In the genomic region with DNA sequence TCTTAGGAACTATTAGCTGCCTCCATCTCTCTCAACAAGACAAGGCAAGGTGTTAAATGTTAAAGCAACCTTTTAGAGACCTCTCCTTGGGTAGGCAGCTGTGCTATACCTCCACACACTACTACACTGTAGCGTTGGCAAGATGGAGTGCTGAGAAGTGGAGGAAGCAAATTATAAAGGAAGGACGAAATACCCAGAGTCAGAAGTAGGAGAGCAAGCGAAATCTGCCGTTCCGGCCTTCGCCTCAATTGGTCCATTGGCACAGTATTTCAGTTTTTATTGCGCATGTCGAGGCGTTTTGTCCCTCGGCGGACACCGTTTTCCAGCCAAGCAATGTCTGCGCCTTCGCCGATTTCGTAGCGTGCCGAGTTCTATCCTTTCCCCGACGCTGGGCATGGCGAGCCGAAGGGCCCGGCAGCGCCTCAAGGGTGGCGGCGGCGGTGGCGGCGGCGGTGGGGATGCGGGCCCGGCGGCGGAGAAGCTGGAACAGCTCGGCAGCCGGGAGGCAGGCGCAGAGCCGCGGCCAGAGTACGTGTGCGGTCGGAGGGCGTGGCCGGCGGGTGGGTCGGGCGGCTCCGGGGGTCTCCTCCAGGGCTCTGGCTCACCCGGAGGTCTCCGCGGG, we compare ENCODE assay signal across 8 mouse cellular contexts. TPM values are rescaled to one million over a fixed set of nuclear protein-coding genes. Genes with fewer than 3 reads are reported as not detected.
DNase-seq lines count a peak whose midpoint lies in the region; ATAC-seq and TF ChIP-seq lines count a peak whose summit lies in the region.

A gene (plus strand): TSS at position 29 of the 622 bp plus-strand sequence.
A gene (minus strand): TSS at position 530 of the 622 bp plus-strand sequence.

- TF ChIP-seq EP300 in CH12.LX (IDR thresholded peaks at IDR 0.05; ENCODE audit: low read length): no peak
- TF ChIP-seq EP300 in liver, postnatal 0 days (IDR thresholded peaks at IDR 0.05; ENCODE audit: low read depth): no peak

- intact Hi-C loops in heart, postnatal 10 days (cut with DNase I): no loop called here

- peaks cover 18 to 47% of the 10 kb centered on the region in 2 experiments for H3K36me3 ChIP-seq in CH12.LX (replicated peaks in 1 of 2; ENCODE audit: control insufficient read depth in 1 of 2, insufficient read depth in 1 of 2, low read length in 1 of 2)
- peaks cover 25% of the 10 kb centered on the region for H3K36me3 ChIP-seq in forebrain, embryonic 13.5 days (ENCODE audit: poor library complexity, severe bottlenecking)
- H3K36me3 ChIP-seq in liver, postnatal 0 days (replicated peaks; ENCODE audit: insufficient read depth, low read length): peaks cover 18% of the 10 kb centered on the region
- no peaks in the 10 kb centered on the region for H3K36me3 ChIP-seq in neural tube, embryonic 14.5 days (ENCODE audit: control insufficient read depth, insufficient read depth, low read length)

- WGBS in forebrain, embryonic 13.5 days: 0% methylated on average over 33 of the region's 51 CpGs
- under 1% methylated on average over 47 of the region's 51 CpGs for WGBS in large intestine, adult 2 months
- WGBS in liver, postnatal 0 days (ENCODE audit: insufficient replicate concordance): 5% methylated on average over 49 of the region's 51 CpGs
- WGBS in neural tube, embryonic 14.5 days: under 1% methylated on average over 47 of the region's 51 CpGs

- peak within 1 kb of the TSS; percentile 76 to 89 (median 80) for H3K4me3 ChIP-seq in CH12.LX (replicated peaks in 1 of 3; ENCODE audit: low read depth in 2 of 3, low read length in 2 of 3, poor library complexity in 1 of 3)
- peak within 1 kb of the TSS; percentile 97 for H3K4me3 ChIP-seq in forebrain, embryonic 13.5 days
- H3K4me3 ChIP-seq in liver, postnatal 0 days (ENCODE audit: low read depth, low read length): peak within 1 kb of the TSS; percentile 87
- H3K4me3 ChIP-seq in neural tube, embryonic 14.5 days (ENCODE audit: low read depth, low read length): peak within 1 kb of the TSS; percentile 48

- peak; percentile 85 for DNase-seq in CH12.LX (ENCODE audit: extremely low read depth)
- DNase-seq in c-Kit-positive CD71-positive TER-119-positive erythroid progenitor cells, embryonic 14.5 days (ENCODE audit: low spot score): peak; percentile 82
- DNase-seq in heart, postnatal 10 days: peak; percentile 93
- DNase-seq in large intestine, adult 2 months (ENCODE audit: low read depth, low spot score): peak; percentile 53
- peak; percentile 89 for DNase-seq in liver, postnatal 0 days
- peak; percentile 94 for DNase-seq in testis, postnatal 10 days (ENCODE audit: low spot score)

- peak; percentile 89 for ATAC-seq in forebrain, embryonic 13.5 days
- ATAC-seq in liver, postnatal 0 days: peak; percentile 76
- ATAC-seq in neural tube, embryonic 14.5 days (ENCODE audit: low read depth): peak; percentile 80

- dilution Hi-C loops in CH12.LX (cut with MboI; ENCODE audit: extremely low pct_ligation_motif_present, extremely low pct_unique_long_range_greater_than_20kb, low sequenced_read_pairs): no loop called here

- no peaks in the 10 kb centered on the region for H3K27me3 ChIP-seq in CH12.LX (replicated peaks)
- H3K27me3 ChIP-seq in forebrain, embryonic 13.5 days: no peaks in the 10 kb centered on the region
- no peaks in the 10 kb centered on the region for H3K27me3 ChIP-seq in liver, postnatal 0 days (ENCODE audit: insufficient read depth, low read length)
- no peaks in the 10 kb centered on the region for H3K27me3 ChIP-seq in neural tube, embryonic 14.5 days (ENCODE audit: control insufficient read depth, insufficient read depth, low read length)

- peak within 1 kb of the TSS; percentile 83 for H3K27ac ChIP-seq in CH12.LX (ENCODE audit: insufficient read depth, low read depth)
- H3K27ac ChIP-seq in forebrain, embryonic 13.5 days: peak within 1 kb of the TSS; percentile 77
- peak within 1 kb of the TSS; percentile 16 for H3K27ac ChIP-seq in liver, postnatal 0 days (ENCODE audit: low read depth)
- peak within 1 kb of the TSS; percentile 66 for H3K27ac ChIP-seq in neural tube, embryonic 14.5 days (ENCODE audit: low read depth, low read length)

- H3K9ac ChIP-seq in CH12.LX (ENCODE audit: insufficient read depth, low read depth): peak within 1 kb of the TSS; percentile 95
- H3K9ac ChIP-seq in forebrain, embryonic 13.5 days: peak within 1 kb of the TSS; percentile 92
- H3K9ac ChIP-seq in liver, postnatal 0 days (replicated peaks): peak within 1 kb of the TSS; percentile 90
- H3K9ac ChIP-seq in neural tube, embryonic 14.5 days (replicated peaks; ENCODE audit: low read depth, low read length): peak within 1 kb of the TSS; percentile 62

- peaks cover 4% of the 10 kb centered on the region for H3K79me2 ChIP-seq in CH12.LX (replicated peaks; ENCODE audit: control insufficient read depth, extremely low read depth, insufficient read depth, poor library complexity, severe bottlenecking)

- in situ Hi-C loops in CH12.LX (cut with MboI; ENCODE audit: low pct_ligation_motif_present, low pct_unique_long_range_greater_than_20kb, low sequenced_read_pairs): no loop called here

- TF ChIP-seq POLR2A in CH12.LX (IDR thresholded peaks at IDR 0.05; ENCODE audit: low read depth, low read length): peak; percentile 59

- H3K4me1 ChIP-seq in CH12.LX (ENCODE audit: control insufficient read depth in 1 of 2, insufficient read depth in 2 of 2): peaks cover 3 to 14% of the 10 kb centered on the region in 2 experiments; a peak in 3 of 4 replicates
- peaks cover 24% of the 10 kb centered on the region for H3K4me1 ChIP-seq in forebrain, embryonic 13.5 days
- H3K4me1 ChIP-seq in liver, postnatal 0 days (ENCODE audit: insufficient read depth): peaks cover 15% of the 10 kb centered on the region
- H3K4me1 ChIP-seq in neural tube, embryonic 14.5 days (ENCODE audit: control insufficient read depth, insufficient read depth, low read length): peaks cover 11% of the 10 kb centered on the region; the same call in 1 of the 2 replicates

- no peaks in the 10 kb centered on the region for H3K9me3 ChIP-seq in CH12.LX (replicated peaks; ENCODE audit: low read length)
- H3K9me3 ChIP-seq in forebrain, embryonic 13.5 days (replicated peaks): no peaks in the 10 kb centered on the region
- no peaks in the 10 kb centered on the region for H3K9me3 ChIP-seq in liver, postnatal 0 days (ENCODE audit: low read length)
- no peaks in the 10 kb centered on the region for H3K9me3 ChIP-seq in neural tube, embryonic 14.5 days (ENCODE audit: control insufficient read depth, low read length)

- TF ChIP-seq RAD21 in CH12.LX (IDR thresholded peaks at IDR 0.05; ENCODE audit: low read depth, low read length): no peak

- no peak for TF ChIP-seq CTCF in CH12.LX (conservative IDR thresholded peaks at IDR 0.05 in 1 of 2, IDR thresholded peaks at IDR 0.05 in 1 of 2; ENCODE audit: low read depth in 2 of 2, low read length in 2 of 2)
- TF ChIP-seq CTCF in liver, postnatal 0 days (IDR thresholded peaks at IDR 0.05; ENCODE audit: low read depth): no peak

- peak within 1 kb of the TSS; percentile 100 for H3K4me2 ChIP-seq in CH12.LX (ENCODE audit: insufficient read depth, low read depth, poor library complexity, severe bottlenecking)
- peak within 1 kb of the TSS; percentile 86 for H3K4me2 ChIP-seq in forebrain, embryonic 13.5 days
- H3K4me2 ChIP-seq in liver, postnatal 0 days (ENCODE audit: low read depth, low read length): peak within 1 kb of the TSS; percentile 99
- H3K4me2 ChIP-seq in neural tube, embryonic 14.5 days (ENCODE audit: low read depth, low read length): peak within 1 kb of the TSS; percentile 70

TF ChIP-seq in CH12.LX, 34 proteins besides CTCF, POLR2A, EP300 and RAD21 (continues in another document):
- TF ChIP-seq PAX5 (IDR thresholded peaks at IDR 0.05; ENCODE audit: low read length) (no peak), IRF4 (IDR thresholded peaks at IDR 0.05; ENCODE audit: low read depth, low read length) (peak; percentile 62), KAT2A (IDR thresholded peaks at IDR 0.05; ENCODE audit: insufficient replicate concordance, low read length) (no peak), ZC3H11A (IDR thresholded peaks at IDR 0.05; ENCODE audit: low read depth, low read length) (no peak), MXI1 (IDR thresholded peaks at IDR 0.05; ENCODE audit: low read depth, low read length) (peak; percentile 56), ETS1 (conservative IDR thresholded peaks at IDR 0.05; ENCODE audit: low read depth, low read length) (no peak), JUN (IDR thresholded peaks at IDR 0.05; ENCODE audit: insufficient read depth, low read depth, low read length) (no peak), CHD1 (IDR thresholded peaks at IDR 0.05; ENCODE audit: low read depth, low read length) (no peak), ZKSCAN1 (IDR thresholded peaks at IDR 0.05; ENCODE audit: borderline replicate concordance, low read depth, low read length) (no peak), MEF2A (IDR thresholded peaks at IDR 0.05; ENCODE audit: borderline replicate concordance, low read depth, low read length) (no peak), POLR2AphosphoS2 (IDR thresholded peaks at IDR 0.05; ENCODE audit: low read depth, low read length) (no peak), MAZ (IDR thresholded peaks at IDR 0.05; ENCODE audit: low read depth, low read length) (no peak), ELF1 (IDR thresholded peaks at IDR 0.05; ENCODE audit: low read depth, low read length) (peak; percentile 44; the same call in 1 of the 2 replicates), SIN3A (IDR thresholded peaks at IDR 0.05; ENCODE audit: low read length) (peak; percentile 62; the same call in 1 of the 2 replicates), ZNF384 (IDR thresholded peaks at IDR 0.05; ENCODE audit: low read depth, low read length) (no peak)

RNA-seq across cellular contexts. Expression of the first gene that starts in this region (rescaled TPM):
- 24.4 and 25.7 TPM in 2 replicates for total RNA-seq in CH12.LX (2012; rRNA removed)
- 31.4 and 40.1 TPM in 2 replicates for total RNA-seq in CH12.LX (2014; rRNA removed)
- 31.1 and 39.6 TPM in 2 replicates for polyA plus RNA-seq in CH12.LX (2012; ENCODE audit: insufficient read length, low read depth)
- polyA plus RNA-seq in forebrain, embryonic 13.5 days (2015; fragmentation: Nextera tagmentation; extraction: Ambion mirVana): 33.5 and 38.4 TPM in 2 replicates
- total RNA-seq in heart, postnatal 10 days (2021): 10 to 100 TPM; 10.5 to 16.1 TPM
- 37.3 and 42.3 TPM in 2 replicates for polyA plus RNA-seq in large intestine, adult 2 months (2012; rRNA removed)
- 7.5 and 8.6 TPM in 2 replicates for polyA plus RNA-seq in liver, postnatal 0 days (2015; fragmentation: Nextera tagmentation; extraction: Ambion mirVana)
- 59.8 and 60.3 TPM in 2 replicates for polyA plus RNA-seq in neural tube, embryonic 14.5 days (2014; fragmentation: Nextera tagmentation; extraction: Ambion mirVana)

RNA-seq across cellular contexts. Expression of the second gene that starts in this region (rescaled TPM):
- total RNA-seq in CH12.LX (2012; rRNA removed): 6.3 and 7.7 TPM in 2 replicates
- total RNA-seq in CH12.LX (2014; rRNA removed): 11.3 and 11.7 TPM in 2 replicates
- polyA plus RNA-seq in CH12.LX (2012; ENCODE audit: insufficient read length, low read depth): 9.0 and 9.4 TPM in 2 replicates
- polyA plus RNA-seq in forebrain, embryonic 13.5 days (2015; fragmentation: Nextera tagmentation; extraction: Ambion mirVana): 44.2 and 47.1 TPM in 2 replicates
- 10 to 100 TPM; 12.5 to 13.9 TPM for total RNA-seq in heart, postnatal 10 days (2021)
- polyA plus RNA-seq in large intestine, adult 2 months (2012; rRNA removed): 28.4 and 36.1 TPM in 2 replicates
- 34.6 and 36.2 TPM in 2 replicates for polyA plus RNA-seq in liver, postnatal 0 days (2015; fragmentation: Nextera tagmentation; extraction: Ambion mirVana)
- 64.1 and 66.7 TPM in 2 replicates for polyA plus RNA-seq in neural tube, embryonic 14.5 days (2014; fragmentation: Nextera tagmentation; extraction: Ambion mirVana)

Comparison
In these comparisons a context has a peak if more than half of its experiments do, and no peak if none do; other contexts are left out.
1. Peak in every context shown above with its lines: DNase-seq, ATAC-seq, H3K4me3 ChIP-seq and H3K27ac ChIP-seq.
2. H3K27ac ChIP-seq: peak in every context shown above with its lines; median percentile 83 in CH12.LX; 77 in forebrain, embryonic 13.5 days; 66 in neural tube, embryonic 14.5 days; 16 in liver, postnatal 0 days.